Mouse (Mus musculus) CH12.LX (cell line): ENCODE measurements at regions not wholly inside any gene's neighbourhood (a gene's known extent, or its start where the extent isn't known, plus 50 kb on each side); places are given as distances from the start of the nearest gene placed in this dataset.

Experiments used
- DNase-seq: peaks from one replicate; pipeline ENCODE4 v3.0.0-alpha.2; 2013; ENCODE audit errors: extremely low read depth
- H3K27ac ChIP-seq: 2 replicates; pipeline ENCODE4 v1.5.1; 2012; ENCODE audit warnings: low read depth, mild to moderate bottlenecking, control low read depth, moderate library complexity; ENCODE audit not compliant: insufficient read depth
- H3K27me3 ChIP-seq: replicated peaks from 2 replicates; pipeline ENCODE3; 2012; ENCODE audit warnings: inconsistent platforms
- H3K36me3 ChIP-seq, 2 experiments: replicated peaks in 1 of 2; 2 replicates each; pipeline versions ENCODE3 to v1.6.1; 2012; ENCODE audit warnings: inconsistent platforms in 1 of 2, low read length in 1 of 2, mild to moderate bottlenecking in 1 of 2, mixed read lengths in 1 of 2, moderate library complexity in 1 of 2; ENCODE audit not compliant: control insufficient read depth in 1 of 2, insufficient read depth in 1 of 2
- H3K4me1 ChIP-seq, 2 experiments: 2 replicates each; pipeline ENCODE4 v1.6.1; 2012; ENCODE audit warnings: inconsistent platforms in 1 of 2, moderate library complexity in 1 of 2; ENCODE audit not compliant: insufficient read depth in 2 of 2, control insufficient read depth in 1 of 2
- H3K4me2 ChIP-seq: 2 replicates; pipeline ENCODE4 v1.6.1; 2012; ENCODE audit warnings: low read depth, mild to moderate bottlenecking, control low read depth; ENCODE audit not compliant: poor library complexity, insufficient read depth, severe bottlenecking
- H3K4me3 ChIP-seq, 3 experiments: fragments of 150-350 bp in 1 of 3; sonication (generic) in 1 of 3; replicated peaks in 1 of 3; 2 replicates each; pipeline versions ENCODE3 to v1.5.1; 2011 to 2012; ENCODE audit warnings: low read depth in 2 of 3, low read length in 2 of 3, mild to moderate bottlenecking in 2 of 3, moderate library complexity in 2 of 3, control low read depth in 1 of 3, improper control_type of control experiment in 1 of 3, inconsistent platforms in 1 of 3, mixed read lengths in 1 of 3; ENCODE audit not compliant: poor library complexity in 1 of 3
- H3K79me2 ChIP-seq: replicated peaks from 2 replicates; pipeline ENCODE4 v1.6.1; 2012; ENCODE audit warnings: mild to moderate bottlenecking, moderate library complexity; ENCODE audit not compliant: control insufficient read depth, poor library complexity, insufficient read depth, severe bottlenecking; ENCODE audit errors: extremely low read depth
- H3K9ac ChIP-seq: 2 replicates; pipeline ENCODE4 v1.6.1; 2012; ENCODE audit warnings: low read depth, mild to moderate bottlenecking, control low read depth, moderate library complexity; ENCODE audit not compliant: insufficient read depth
- H3K9me3 ChIP-seq: replicated peaks from 2 replicates; pipeline ENCODE3; 2012; ENCODE audit warnings: low read length, inconsistent platforms, mixed read lengths
- BHLHE40 ChIP-seq: IDR thresholded peaks from 2 replicates; pipeline ENCODE4 v1.6.1; 2011; ENCODE audit warnings: mild to moderate bottlenecking, low read depth, low read length, improper control_type of control experiment
- CHD1 ChIP-seq: IDR thresholded peaks from 2 replicates; pipeline ENCODE4 v1.6.1; 2012; ENCODE audit warnings: low read depth, low read length, improper control_type of control experiment, inconsistent platforms
- CHD2 ChIP-seq: IDR thresholded peaks from 2 replicates; pipeline ENCODE4 v1.6.1; 2011; ENCODE audit warnings: low read length, improper control_type of control experiment
- CTCF ChIP-seq, 2 experiments: IDR thresholded peaks in 1 of 2; conservative IDR thresholded peaks in 1 of 2; 2 replicates each; pipeline ENCODE4 v1.5.1; 2011 to 2012; ENCODE audit warnings: low read depth in 2 of 2, low read length in 2 of 2, improper control_type of control experiment in 1 of 2, inconsistent platforms in 1 of 2, mild to moderate bottlenecking in 1 of 2, moderate library complexity in 1 of 2
- E2F4 ChIP-seq: IDR thresholded peaks from 2 replicates; pipeline ENCODE4 v1.6.1; 2011; ENCODE audit warnings: low read depth, low read length, improper control_type of control experiment; ENCODE audit not compliant: insufficient replicate concordance
- ELF1 ChIP-seq: IDR thresholded peaks from 2 replicates; pipeline ENCODE4 v1.6.1; 2014; ENCODE audit warnings: low read depth, mild to moderate bottlenecking, inconsistent platforms, low read length, improper control_type of control experiment
- EP300 ChIP-seq: IDR thresholded peaks from 2 replicates; pipeline ENCODE4 v1.6.1; 2011; ENCODE audit warnings: low read length, improper control_type of control experiment
- ETS1 ChIP-seq: conservative IDR thresholded peaks from 2 replicates; pipeline ENCODE4 v1.6.1; 2012; ENCODE audit warnings: low read depth, mild to moderate bottlenecking, inconsistent platforms, low read length, improper control_type of control experiment, moderate library complexity
- GABPA ChIP-seq: IDR thresholded peaks from 2 replicates; pipeline ENCODE4 v1.6.1; 2012; ENCODE audit warnings: low read depth, low read length, improper control_type of control experiment, inconsistent platforms; ENCODE audit not compliant: insufficient replicate concordance
- HCFC1 ChIP-seq: IDR thresholded peaks from 2 replicates; pipeline ENCODE4 v1.6.1; 2012; ENCODE audit warnings: low read depth, mild to moderate bottlenecking, inconsistent platforms, low read length, improper control_type of control experiment
- JUND ChIP-seq: conservative IDR thresholded peaks from 2 replicates; pipeline ENCODE4 v1.6.1; 2011; ENCODE audit warnings: low read depth, low read length, improper control_type of control experiment
- KAT2A ChIP-seq: IDR thresholded peaks from 2 replicates; pipeline ENCODE4 v1.6.1; 2012; ENCODE audit warnings: low read length, improper control_type of control experiment, inconsistent platforms; ENCODE audit not compliant: insufficient replicate concordance
- MAX ChIP-seq: IDR thresholded peaks from 2 replicates; pipeline ENCODE4 v1.6.1; 2011; ENCODE audit warnings: low read length, improper control_type of control experiment
- MAZ ChIP-seq: IDR thresholded peaks from 2 replicates; pipeline ENCODE4 v1.6.1; 2012; ENCODE audit warnings: low read depth, mild to moderate bottlenecking, inconsistent platforms, low read length, improper control_type of control experiment, moderate library complexity
- MEF2A ChIP-seq: IDR thresholded peaks from 2 replicates; pipeline ENCODE4 v1.6.1; 2014; ENCODE audit warnings: low read depth, mild to moderate bottlenecking, inconsistent platforms, low read length, improper control_type of control experiment, borderline replicate concordance
- MXI1 ChIP-seq: IDR thresholded peaks from 2 replicates; pipeline ENCODE4 v1.6.1; 2011; ENCODE audit warnings: mild to moderate bottlenecking, low read depth, low read length, improper control_type of control experiment
- MYC ChIP-seq: IDR thresholded peaks from 2 replicates; pipeline ENCODE4 v1.6.1; 2011; ENCODE audit warnings: low read depth, mild to moderate bottlenecking, improper control_type of control experiment, low read length
- NRF1 ChIP-seq: IDR thresholded peaks from 2 replicates; pipeline ENCODE4 v1.6.1; 2014; ENCODE audit warnings: low read depth, mild to moderate bottlenecking, inconsistent platforms, low read length, improper control_type of control experiment, moderate library complexity
- PAX5 ChIP-seq: IDR thresholded peaks from 2 replicates; pipeline ENCODE4 v1.6.1; 2012; ENCODE audit warnings: low read length, inconsistent platforms, mixed read lengths
- POLR2AphosphoS2 ChIP-seq: IDR thresholded peaks from 2 replicates; pipeline ENCODE4 v1.6.1; 2011; ENCODE audit warnings: low read depth, low read length, improper control_type of control experiment
- RCOR1 ChIP-seq: conservative IDR thresholded peaks from 2 replicates; pipeline ENCODE4 v1.6.1; 2012; ENCODE audit warnings: low read depth, mild to moderate bottlenecking, inconsistent platforms, low read length, improper control_type of control experiment
- USF1 ChIP-seq: IDR thresholded peaks from 2 replicates; pipeline ENCODE4 v1.6.1; 2014; ENCODE audit warnings: low read depth, mild to moderate bottlenecking, inconsistent platforms, low read length, improper control_type of control experiment
- ZC3H11A ChIP-seq: IDR thresholded peaks from 2 replicates; pipeline ENCODE4 v1.6.1; 2012; ENCODE audit warnings: low read depth, mild to moderate bottlenecking, inconsistent platforms, low read length, improper control_type of control experiment
- ZKSCAN1 ChIP-seq: IDR thresholded peaks from 2 replicates; pipeline ENCODE4 v1.6.1; 2012; ENCODE audit warnings: low read depth, inconsistent platforms, low read length, improper control_type of control experiment, borderline replicate concordance
- ZMIZ1 ChIP-seq: IDR thresholded peaks from 2 replicates; pipeline ENCODE4 v1.6.1; 2012; ENCODE audit warnings: low read depth, mild to moderate bottlenecking, inconsistent platforms, low read length, improper control_type of control experiment
- ZNF384 ChIP-seq: IDR thresholded peaks from 2 replicates; pipeline ENCODE4 v1.6.1; 2012; ENCODE audit warnings: low read depth, low read length, improper control_type of control experiment, inconsistent platforms
- dilution Hi-C: fragments of 300-500 bp; cut with MboI; formaldehyde crosslinking; loops from 2 replicates; pipeline ENCODE4 v1.14.3; 2020; ENCODE audit warnings: low sequenced_read_pairs; ENCODE audit not compliant: extremely low pct_unique_long_range_greater_than_20kb, extremely low pct_ligation_motif_present
- in situ Hi-C: fragments of 300-500 bp; cut with MboI; formaldehyde crosslinking; loops from 3 replicates; pipeline ENCODE4 v1.14.3; 2019; ENCODE audit warnings: low sequenced_read_pairs, low pct_ligation_motif_present, low pct_unique_long_range_greater_than_20kb, mixed read lengths

DNA sequence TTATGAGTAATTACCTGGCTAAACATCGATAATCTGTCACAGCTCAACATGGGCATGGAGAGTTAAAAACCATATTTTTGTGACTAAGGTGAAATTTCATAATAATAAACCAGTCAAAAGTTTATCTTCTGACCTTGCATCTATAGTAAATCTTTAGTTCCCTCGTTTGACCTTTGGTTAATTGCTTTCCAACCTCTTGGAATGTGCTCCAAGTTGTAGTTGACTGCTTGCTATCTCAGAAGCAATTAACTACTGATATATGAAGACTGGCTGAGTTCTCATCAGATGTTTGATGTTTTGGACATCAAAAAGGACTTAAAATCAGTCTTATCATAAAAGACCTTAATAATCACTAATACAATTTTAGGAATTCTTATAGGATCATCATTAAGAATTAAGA is 895.8 kb upstream of the Tmprss15 start:
- no peak for DNase-seq
- dilution Hi-C loops (no loop called here), in situ Hi-C loops (no loop called here)
- H3K79me2 ChIP-seq = no peaks in the 10 kb centered on the region
- H3K36me3 ChIP-seq = no peaks in the 10 kb centered on the region
- no peak overlapping the region for H3K4me2 ChIP-seq
- no peaks in the 10 kb centered on the region for H3K4me1 ChIP-seq
- peaks cover 23% of the 10 kb centered on the region for H3K9me3 ChIP-seq
- no peak overlapping the region for H3K27ac ChIP-seq
- no peaks in the 10 kb centered on the region for H3K27me3 ChIP-seq
- H3K4me3 ChIP-seq = no peak overlapping the region
- no peak overlapping the region for H3K9ac ChIP-seq
- TF ChIP-seq BHLHE40 = no peak
- no peak for TF ChIP-seq CTCF (conservative IDR thresholded peaks at IDR 0.05 in 1 of 2, IDR thresholded peaks at IDR 0.05 in 1 of 2; ENCODE audit: low read depth in 2 of 2, low read length in 2 of 2)
- TF ChIP-seq ZC3H11A = no peak
- TF ChIP-seq GABPA = no peak
- no peak for TF ChIP-seq EP300
- TF ChIP-seq ZKSCAN1 = no peak
- no peak for TF ChIP-seq PAX5
- no peak for TF ChIP-seq MXI1
- TF ChIP-seq JUND = no peak
- no peak for TF ChIP-seq E2F4
- no peak for TF ChIP-seq USF1
- TF ChIP-seq ZNF384 = no peak
- TF ChIP-seq CHD1 = no peak
- no peak for TF ChIP-seq ETS1
- TF ChIP-seq ELF1 = no peak

DNA sequence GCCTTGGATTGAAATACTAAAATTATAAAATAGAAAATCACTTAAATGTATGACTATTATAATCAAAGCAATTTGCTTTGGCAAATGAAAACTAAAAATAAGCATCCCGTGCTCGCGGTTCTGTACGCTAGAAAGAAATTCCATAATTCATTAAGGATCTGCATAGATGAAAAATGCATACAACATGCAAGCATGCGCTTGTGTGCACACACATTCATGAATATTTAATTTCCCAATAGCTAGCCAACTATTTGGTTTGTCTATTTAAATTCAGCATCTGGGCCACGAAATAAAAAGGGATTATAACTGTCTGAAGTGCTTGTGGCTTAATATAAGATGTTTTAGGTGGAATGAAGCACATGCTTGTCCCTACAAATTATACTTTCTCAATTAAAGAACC is 881.2 kb upstream of the Tmprss15 start:
- Histone ChIP-seq H3K27me3 (no peaks in the 10 kb centered on the region), H3K4me1 (no peaks in the 10 kb centered on the region), H3K9ac (no peak overlapping the region), H3K9me3 (peaks cover 20% of the 10 kb centered on the region), H3K79me2 (no peaks in the 10 kb centered on the region), H3K36me3 (no peaks in the 10 kb centered on the region), H3K4me3 (no peak overlapping the region), H3K27ac (no peak overlapping the region), H3K4me2 (no peak overlapping the region)
- in situ Hi-C loops (no loop called here), dilution Hi-C loops (no loop called here)
- no peak for DNase-seq
- TF ChIP-seq ZC3H11A = no peak
- no peak for TF ChIP-seq CHD1
- no peak for TF ChIP-seq JUND
- TF ChIP-seq PAX5 = no peak
- no peak for TF ChIP-seq POLR2AphosphoS2
- no peak for TF ChIP-seq MEF2A
- no peak for TF ChIP-seq MXI1
- no peak for TF ChIP-seq MYC
- no peak for TF ChIP-seq MAZ
- no peak for TF ChIP-seq CHD2
- TF ChIP-seq ELF1 = no peak
- no peak for TF ChIP-seq HCFC1
- TF ChIP-seq RCOR1 = no peak
- TF ChIP-seq ZKSCAN1 = no peak
- TF ChIP-seq MAX = no peak
- no peak for TF ChIP-seq EP300
- no peak for TF ChIP-seq ZMIZ1
- TF ChIP-seq KAT2A = no peak
- no peak for TF ChIP-seq NRF1
- TF ChIP-seq BHLHE40 = no peak
